17 mouse cellular contexts compared by ENCODE assay signal in the genomic region with DNA sequence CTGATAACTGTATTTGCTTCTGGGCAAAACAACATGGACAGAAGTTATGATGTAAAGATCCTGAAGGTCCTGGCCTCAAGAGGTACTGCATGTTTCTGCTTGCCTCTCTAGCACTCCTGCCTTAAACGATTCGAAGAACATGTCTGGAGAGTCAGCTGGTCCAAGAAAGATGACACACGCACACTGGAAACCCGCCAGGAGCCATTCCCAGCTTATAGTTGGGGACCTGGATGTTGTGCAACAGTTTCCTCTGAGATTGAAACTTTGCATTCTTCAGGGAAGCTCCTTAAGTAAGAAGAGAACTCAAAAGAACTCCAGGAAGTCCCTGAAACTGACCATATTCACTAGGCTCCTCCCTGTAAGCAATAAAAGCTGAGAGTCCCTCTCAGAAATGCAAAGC. TPM values are rescaled to one million over a fixed set of nuclear protein-coding genes. Genes with fewer than 3 reads are reported as not detected.
"Had no signal": no experiment of that assay in that cellular context is flagged by ENCODE, and none has a peak within 500 bp of the region (broad histone marks: within the 10 kb centered on the region; RNA-seq: fewer than 3 reads in every experiment).

No protein-coding gene starts in this region.

- H3K4me2 ChIP-seq: stomach, embryonic 15.5 days had no signal

- H3K27ac ChIP-seq: limb, embryonic 12.5 days; macrophage; midbrain, embryonic 15.5 days; stomach, embryonic 15.5 days had no signal

- H3K27me3 ChIP-seq: limb, embryonic 12.5 days; liver, embryonic 13.5 days; megakaryocyte, embryonic 14.5 days; midbrain, embryonic 15.5 days; neural tube, embryonic 13.5 days; stomach, embryonic 15.5 days had no signal

- ATAC-seq: liver, postnatal 0 days; midbrain, embryonic 15.5 days had no signal

- H3K36me3 ChIP-seq: limb, embryonic 12.5 days; liver, embryonic 13.5 days; midbrain, embryonic 15.5 days; neural tube, embryonic 13.5 days; stomach, embryonic 15.5 days had no signal

- H3K9ac ChIP-seq: limb, embryonic 12.5 days; liver, postnatal 0 days; midbrain, embryonic 15.5 days; neural tube, embryonic 13.5 days; stomach, embryonic 15.5 days had no signal

- DNase-seq: kidney, postnatal 25 days; liver; liver, embryonic 13.5 days; liver, postnatal 0 days; lung, postnatal 14 days; retina, postnatal 1 day; thymus, adult 2 months; thymus, postnatal 25 days had no signal

- H3K4me3 ChIP-seq: neural tube, embryonic 13.5 days; stomach, embryonic 15.5 days had no signal

- H3K4me1 ChIP-seq: stomach, embryonic 15.5 days had no signal

- H3K9me3 ChIP-seq: limb, embryonic 12.5 days; liver, embryonic 13.5 days; midbrain, embryonic 15.5 days; neural tube, embryonic 13.5 days; stomach, embryonic 15.5 days had no signal

RNA-seq across cellular contexts. Expression of a gene that starts 53.3 kb away (rescaled TPM):
- total RNA-seq: layer of hippocampus, postnatal 10 days; left cerebral cortex, postnatal 36 days; monocyte, adult 5-6 weeks had no signal
- polyA plus RNA-seq: macrophage had no signal
